Mouse (Mus musculus): Measurements from ENCODE around the gene Olfr888.

The Olfr888 gene

DNA sequence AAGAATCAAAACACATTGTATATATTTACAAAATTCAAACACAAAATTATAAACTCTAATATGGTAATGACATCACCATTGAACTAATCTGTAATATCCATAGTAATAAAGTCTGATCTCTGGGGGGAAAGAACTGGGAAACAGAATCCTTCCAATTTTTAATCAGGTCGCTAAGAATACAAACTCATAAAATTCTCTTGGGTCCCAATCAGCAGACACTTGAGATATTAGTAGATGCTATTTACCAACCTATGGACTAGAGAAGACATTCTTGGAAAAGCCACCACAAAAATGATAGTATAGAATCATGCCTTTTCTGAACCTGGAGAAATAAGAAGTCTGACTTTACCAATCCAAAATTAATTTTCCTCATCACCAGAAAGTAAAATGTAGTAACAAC is at the start of gene Olfr888:
Olfr888 (plus strand) TSS at position 301 of the 400 bp plus-strand sequence.
- DNase-seq (ENCODE audit: low read depth, low spot score) = no peak

DNA sequence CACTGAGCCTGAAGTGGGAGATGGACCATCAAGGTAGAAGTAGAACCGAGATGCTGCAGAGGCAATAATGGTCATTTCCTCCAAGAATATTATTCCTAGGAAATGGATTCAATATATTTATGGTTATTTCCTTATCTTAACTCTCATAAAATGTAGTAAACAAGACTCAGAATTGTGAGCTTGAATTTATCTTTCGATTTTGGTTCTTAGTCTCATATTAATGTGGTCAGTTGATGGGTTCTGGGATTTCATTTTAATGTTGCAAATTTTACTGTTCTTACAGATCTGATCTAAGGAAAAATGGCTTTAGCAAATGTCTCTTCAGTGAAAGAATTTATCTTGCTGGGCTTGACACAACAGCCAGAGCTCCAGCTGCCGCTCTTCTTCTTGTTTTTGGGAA is 46.9 kb upstream of the Olfr888 start, which contains the start of gene Olfr885:
Olfr885 (plus strand) TSS at position 301 of the 400 bp plus-strand sequence.
- no peak for DNase-seq (ENCODE audit: low read depth, low spot score)

DNA sequence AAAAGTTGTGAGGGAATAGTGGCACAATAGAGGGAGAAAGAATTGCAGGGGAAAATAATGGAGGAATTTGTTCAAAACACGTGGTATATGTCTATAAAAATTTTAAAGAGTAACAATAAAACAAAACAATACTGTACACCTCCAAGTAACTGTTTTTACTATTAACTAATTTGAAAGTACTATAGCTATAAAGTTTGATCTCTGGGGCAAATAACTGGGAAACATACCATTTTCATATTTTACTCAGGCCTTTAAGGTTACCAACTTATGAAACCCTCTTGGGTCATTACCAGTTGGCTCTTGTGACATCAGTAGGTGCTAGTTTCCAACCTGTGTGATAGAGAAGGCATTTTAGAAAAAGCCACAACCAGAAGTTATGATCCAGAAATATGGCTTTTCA is 24.2 kb upstream of the Olfr888 start, which contains the start of gene Olfr887:
Olfr887 (plus strand) TSS at position 301 of the 400 bp plus-strand sequence.
- DNase-seq (ENCODE audit: low read depth, low spot score) = no peak

DNA sequence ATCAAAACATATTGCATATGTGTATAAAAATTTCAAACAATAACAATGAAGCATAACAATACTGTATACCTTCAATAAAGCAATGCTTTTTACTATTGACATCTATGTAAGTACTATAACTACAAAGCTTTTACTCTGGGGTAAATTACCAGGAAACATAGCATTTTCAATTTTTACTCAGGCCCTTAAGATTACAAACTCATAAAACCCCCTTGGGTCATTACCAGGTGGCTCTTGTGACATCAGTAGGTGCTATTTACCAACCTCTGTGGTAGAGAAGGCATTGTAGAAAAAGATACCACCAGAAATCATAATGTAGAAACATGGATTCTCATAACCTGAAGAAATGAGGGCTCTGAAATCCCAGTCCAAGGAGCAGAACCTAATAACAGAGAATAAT is 7.0 kb downstream of the Olfr888 start, which contains the start of gene Olfr889:
Olfr889 (plus strand) TSS at position 301 of the 400 bp plus-strand sequence.
- no peak for DNase-seq (ENCODE audit: low read depth, low spot score)

DNA sequence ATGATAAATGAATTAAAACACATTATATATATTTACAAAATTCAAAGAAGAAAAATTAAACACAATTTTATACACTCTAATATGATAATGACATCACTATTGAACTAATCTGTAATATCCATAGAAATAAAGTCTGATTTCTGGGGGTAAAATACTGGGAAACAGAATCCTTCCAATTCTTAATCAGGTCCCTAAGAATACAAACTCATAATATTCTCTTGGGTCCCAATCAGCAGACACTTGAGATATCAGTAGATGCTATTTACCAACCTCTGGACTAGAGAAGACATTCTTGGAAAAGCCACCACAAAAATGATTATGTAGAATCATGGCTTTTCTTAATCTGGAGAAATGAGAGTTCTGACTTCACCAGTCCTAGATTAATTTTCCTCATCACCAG is 34.3 kb downstream of the Olfr888 start, which contains the start of gene Olfr890:
Olfr890 (plus strand) TSS at position 301 of the 400 bp plus-strand sequence.
- DNase-seq (ENCODE audit: low read depth, low spot score) = no peak
